Mouse (Mus musculus) midbrain, embryonic 14.5 days (tissue): ENCODE data around the gene Nr0b2. TPM values are rescaled to one million over a fixed set of nuclear protein-coding genes. Genes with fewer than 3 reads are reported as not detected.

Experiments
- ATAC-seq: fragments of 200-750 bp; cut with Nextera tagmentation; 2 replicates; pipeline ENCODE4 v1.8.0; 2017; ENCODE audit warnings: moderate number of reproducible peaks, moderate library complexity; ENCODE audit not compliant: low FRiP score, low TSS enrichment
- DNase-seq: peaks from one replicate; pipeline ENCODE4 v3.0.0-alpha.2; 2015
- H3K27ac ChIP-seq: fragments of 300-500 bp; sonication (generic); replicated peaks from 2 replicates; pipeline ENCODE4 v1.5.1; 2014; ENCODE audit warnings: mild to moderate bottlenecking, low read depth, low read length, moderate library complexity
- H3K27me3 ChIP-seq: fragments of 300-500 bp; sonication (generic); 2 replicates; pipeline ENCODE4 v1.6.1; 2014; ENCODE audit warnings: low read length, control low read depth, mixed read lengths; ENCODE audit not compliant: control insufficient read depth, insufficient read depth
- H3K36me3 ChIP-seq: fragments of 300-500 bp; sonication (generic); 2 replicates; pipeline ENCODE4 v1.6.1; 2014; ENCODE audit warnings: low read length, control low read depth; ENCODE audit not compliant: control insufficient read depth, insufficient read depth
- H3K4me1 ChIP-seq: fragments of 300-500 bp; sonication (generic); 2 replicates; pipeline ENCODE4 v1.6.1; 2014; ENCODE audit warnings: mild to moderate bottlenecking, antibody characterized with exemption, low read length, control low read depth; ENCODE audit not compliant: control insufficient read depth, insufficient read depth
- H3K4me2 ChIP-seq: fragments of 300-500 bp; sonication (generic); 2 replicates; pipeline ENCODE4 v1.6.1; 2014; ENCODE audit warnings: mild to moderate bottlenecking, low read length, moderate library complexity
- H3K4me3 ChIP-seq: fragments of 300-500 bp; sonication (generic); replicated peaks from 2 replicates; pipeline ENCODE4 v1.5.1; 2014; ENCODE audit warnings: low read depth, low read length
- H3K9ac ChIP-seq: fragments of 300-500 bp; sonication (generic); replicated peaks from 2 replicates; pipeline ENCODE4 v1.6.1; 2014; ENCODE audit warnings: mild to moderate bottlenecking, low read length, moderate library complexity
- H3K9me3 ChIP-seq: fragments of 300-500 bp; sonication (generic); 2 replicates; pipeline ENCODE4 v1.6.1; 2016; ENCODE audit warnings: low read length, control low read depth, mixed read lengths; ENCODE audit not compliant: control insufficient read depth
- WGBS: fragments of 180-500 bp; shearing (Covaris S2); extraction: QIAGEN DNeasy Blood & Tissue Kit; methylation state at CpG from one replicate; pipeline ENCODE4 v1.1.7; 2014; 5-methylcytosine and 5-hydroxymethylcytosine counted together
- polyA plus RNA-seq: library from polyadenylated mRNA; unstranded; fragments of >200 nt; fragmentation: Nextera tagmentation; extraction: Ambion mirVana; gene quantifications from 2 replicates; pipeline ENCODE4 v1.2.1, GENCODE M21; 2014

Gene Nr0b2
- polyA plus RNA-seq, 1 experiment from 2014 or later, result not detected

DNA sequence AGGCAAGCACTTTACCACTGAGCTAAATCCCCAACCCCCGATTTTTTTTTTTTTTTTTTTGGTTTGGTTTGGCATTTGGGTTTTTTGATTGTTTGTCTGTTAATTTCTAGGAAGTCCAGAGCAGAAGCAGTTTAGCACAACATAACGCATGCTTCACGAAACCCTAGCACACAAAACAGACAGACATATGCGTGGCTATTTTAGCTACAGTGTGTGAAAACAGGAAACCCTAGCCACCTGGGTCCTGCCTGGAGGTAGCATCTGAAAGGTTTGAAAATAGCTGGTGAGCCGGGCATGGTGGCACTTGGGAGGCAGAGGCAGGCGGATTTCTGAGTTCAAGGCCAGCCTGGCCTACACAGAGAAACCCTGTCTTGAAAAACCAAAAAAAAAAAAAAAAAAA, 42.9 kb downstream of the Nr0b2 start:
- no peak for ATAC-seq
- WGBS, result 87% methylated on average over 6 of the region's 6 CpGs
- H3K4me2 ChIP-seq, result no peak overlapping the region
- peaks cover 28% of the 10 kb centered on the region for H3K27me3 ChIP-seq
- H3K9ac ChIP-seq, result no peak overlapping the region
- H3K4me3 ChIP-seq, result no peak overlapping the region
- DNase-seq, result no peak
- peaks cover 5% of the 10 kb centered on the region; the same call in 1 of the 2 replicates for H3K4me1 ChIP-seq
- H3K9me3 ChIP-seq, result no peaks in the 10 kb centered on the region
- peaks cover 17% of the 10 kb centered on the region for H3K36me3 ChIP-seq
- no peak overlapping the region for H3K27ac ChIP-seq

DNA sequence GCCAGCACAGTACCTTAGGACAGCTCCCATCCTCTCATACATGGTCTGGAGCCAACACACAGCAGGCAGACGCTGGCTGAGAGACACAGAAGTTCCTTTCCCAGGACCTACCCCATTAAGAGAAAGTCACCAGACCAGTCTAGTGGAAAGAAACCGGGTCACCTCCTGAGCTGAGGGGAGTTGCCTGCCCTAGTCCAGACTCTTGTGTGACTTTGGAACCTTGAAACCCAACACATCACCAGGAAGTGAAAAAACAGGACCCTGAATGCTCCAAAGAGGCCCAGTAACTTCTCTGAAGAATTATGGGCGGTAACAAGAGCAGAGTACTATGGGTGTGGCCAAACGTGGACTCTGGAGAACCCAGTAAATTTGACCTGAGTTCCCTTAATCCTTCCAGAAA, 45.4 kb downstream of the Nr0b2 start:
- 53% methylated on average over 4 of the region's 4 CpGs for WGBS
- ATAC-seq, result no peak

DNA sequence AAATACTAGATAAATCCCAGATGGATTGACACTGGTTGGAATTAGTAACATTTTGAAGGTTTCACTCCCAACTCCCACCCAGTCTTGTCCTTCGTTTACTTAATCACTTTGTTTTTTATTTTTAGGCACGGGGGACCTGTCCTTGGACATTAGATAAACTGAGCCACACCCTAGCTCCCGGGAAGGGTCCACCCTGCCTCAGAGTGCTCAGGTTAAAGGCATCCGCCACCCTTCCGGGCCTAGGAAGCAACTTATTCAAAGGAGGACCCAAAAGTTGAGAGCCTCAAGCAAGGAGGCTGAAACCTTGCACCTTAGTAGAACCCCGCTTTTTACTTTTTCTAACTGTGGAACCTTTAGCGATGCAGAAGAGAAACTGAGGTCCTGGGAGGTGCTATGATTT, 45.9 kb downstream of the Nr0b2 start:
- Histone ChIP-seq H3K27ac (no peak overlapping the region), H3K27me3 (peaks cover 44% of the 10 kb centered on the region), H3K36me3 (peaks cover 10% of the 10 kb centered on the region), H3K4me2 (peak overlapping the region; percentile 73), H3K4me1 (peaks cover 5% of the 10 kb centered on the region; the same call in 1 of the 2 replicates), H3K9ac (no peak overlapping the region; the same call in 1 of the 2 replicates), H3K9me3 (no peaks in the 10 kb centered on the region), H3K4me3 (peak overlapping the region; percentile 38)
- DNase-seq (no peak), ATAC-seq (no peak)
- 28% methylated on average over 7 of the region's 7 CpGs for WGBS

More for the DNA sequence above, 45.4 kb downstream of the Nr0b2 start:
- Histone ChIP-seq H3K4me2 (no peak overlapping the region), H3K4me3 (no peak overlapping the region), H3K9me3 (no peaks in the 10 kb centered on the region), H3K4me1 (peaks cover 5% of the 10 kb centered on the region; the same call in 1 of the 2 replicates), H3K27ac (no peak overlapping the region), H3K27me3 (peaks cover 44% of the 10 kb centered on the region), H3K36me3 (peaks cover 6% of the 10 kb centered on the region), H3K9ac (no peak overlapping the region)
- DNase-seq, result no peak

DNA sequence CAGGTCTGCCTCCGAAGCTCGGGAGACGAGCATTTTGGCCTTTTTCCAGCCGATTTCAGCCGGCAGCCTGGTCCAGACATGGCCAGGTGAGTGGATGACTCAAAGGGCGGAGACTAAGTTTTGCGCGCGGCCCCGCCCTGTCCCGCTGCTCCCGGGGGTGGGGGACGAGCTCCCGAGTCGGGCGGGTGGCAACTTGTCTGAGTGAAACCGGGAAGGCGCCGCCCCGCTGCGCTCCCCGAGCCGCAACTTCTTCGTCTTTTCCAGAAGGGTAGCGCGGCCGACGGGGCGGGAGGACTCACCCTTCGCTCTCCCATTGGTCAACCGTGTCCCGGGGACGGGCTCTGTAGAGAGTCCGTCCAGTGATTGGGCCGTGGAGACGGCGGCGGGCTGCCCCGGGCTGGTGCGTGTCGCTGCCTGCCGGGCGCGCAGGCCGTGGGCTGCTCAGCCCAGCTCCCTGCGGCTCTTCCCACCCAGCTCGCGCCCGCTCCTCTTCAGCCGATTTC, 46.4 kb downstream of the Nr0b2 start:
- Histone ChIP-seq H3K4me2 (peak overlapping the region; percentile 73), H3K9ac (peak overlapping the region; percentile 20; the same call in 1 of the 2 replicates), H3K27ac (no peak overlapping the region), H3K9me3 (no peaks in the 10 kb centered on the region), H3K27me3 (peaks cover 44% of the 10 kb centered on the region), H3K36me3 (peaks cover 12% of the 10 kb centered on the region), H3K4me1 (peaks cover 5% of the 10 kb centered on the region; the same call in 1 of the 2 replicates), H3K4me3 (peak overlapping the region; percentile 38)
- peak; percentile 82 for DNase-seq
- ATAC-seq, result peak; percentile 78; the same call in 1 of the 2 replicates
- WGBS, result under 1% methylated on average over 48 of the region's 50 CpGs

- Histone ChIP-seq H3K9ac (no peak overlapping the region), H3K4me1 (peaks cover 5% of the 10 kb centered on the region; the same call in 1 of the 2 replicates), H3K4me2 (peak overlapping the region; percentile 73), H3K4me3 (peak overlapping the region; percentile 38), H3K36me3 (peaks cover 18% of the 10 kb centered on the region), H3K27ac (no peak overlapping the region), H3K9me3 (no peaks in the 10 kb centered on the region), H3K27me3 (peaks cover 44% of the 10 kb centered on the region)
- 17% methylated on average over 9 of the region's 9 CpGs for WGBS
- no peak for DNase-seq
- no peak for ATAC-seq
Observed at GRCm38 (mm10) chr4:133600306-133600705, 47.1 kb downstream of the Nr0b2 start.

- no peak for ATAC-seq
- 5% methylated on average over 16 of the region's 16 CpGs for WGBS
- H3K4me2 ChIP-seq, result no peak within 1 kb of the TSS
Observed at GRCm38 (mm10) chr4:133601721-133602218, 48.6 kb downstream of the Nr0b2 start, which contains the start of gene Sfn. Gene Sfn (minus strand): TSS chr4:133602168.

GRCm38 (mm10) chr4:133603056-133603455, 49.9 kb downstream of the Nr0b2 start:
- ATAC-seq (no peak), DNase-seq (no peak)
- Histone ChIP-seq H3K9me3 (no peaks in the 10 kb centered on the region), H3K27ac (no peak overlapping the region), H3K4me2 (no peak overlapping the region), H3K4me1 (peaks cover 5% of the 10 kb centered on the region; the same call in 1 of the 2 replicates), H3K9ac (no peak overlapping the region), H3K27me3 (peaks cover 40% of the 10 kb centered on the region), H3K36me3 (peaks cover 38% of the 10 kb centered on the region), H3K4me3 (no peak overlapping the region)
- 92% methylated on average over 5 of the region's 5 CpGs for WGBS

More at GRCm38 (mm10) chr4:133601721-133602218, 48.6 kb downstream of the Nr0b2 start, which contains the start of gene Sfn:
- H3K27ac ChIP-seq, result no peak within 1 kb of the TSS
- no peaks in the 10 kb centered on the region for H3K9me3 ChIP-seq
- DNase-seq, result peak; percentile 18
- no peak within 1 kb of the TSS for H3K4me3 ChIP-seq
- H3K36me3 ChIP-seq, result peaks cover 30% of the 10 kb centered on the region
- no peak within 1 kb of the TSS for H3K9ac ChIP-seq
- H3K27me3 ChIP-seq, result peaks cover 44% of the 10 kb centered on the region
- H3K4me1 ChIP-seq, result peaks cover 5% of the 10 kb centered on the region; the same call in 1 of the 2 replicates

DNA sequence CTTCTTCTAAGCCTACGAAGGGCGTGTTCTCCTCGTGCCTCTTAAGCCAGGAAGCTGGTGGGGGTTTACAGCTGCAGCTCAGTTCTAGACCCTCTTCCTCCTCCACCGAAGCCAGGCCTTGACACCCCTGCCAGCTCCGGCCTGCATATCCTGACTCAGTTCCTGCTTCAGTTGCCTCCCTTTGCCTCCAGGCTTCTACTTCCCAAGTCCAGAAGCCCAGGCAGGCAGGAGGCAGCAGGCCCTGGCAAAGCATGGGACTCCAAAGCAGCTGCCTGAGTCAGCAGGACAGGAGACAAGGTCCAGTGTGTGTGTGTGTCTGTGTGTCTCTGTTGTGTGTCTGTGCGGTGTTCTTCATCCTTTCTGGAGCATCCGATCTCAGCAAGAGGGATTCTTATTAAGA, 51.0 kb downstream of the Nr0b2 start:
- DNase-seq (no peak), ATAC-seq (no peak)
- 86% methylated on average over 7 of the region's 7 CpGs for WGBS
- no peaks in the 10 kb centered on the region for H3K9me3 ChIP-seq
- peaks cover 46% of the 10 kb centered on the region for H3K36me3 ChIP-seq
- H3K9ac ChIP-seq, result no peak overlapping the region
- no peak overlapping the region for H3K27ac ChIP-seq
- no peak overlapping the region for H3K4me2 ChIP-seq
- H3K4me1 ChIP-seq, result peaks cover 5% of the 10 kb centered on the region; the same call in 1 of the 2 replicates
- peaks cover 29% of the 10 kb centered on the region for H3K27me3 ChIP-seq
- H3K4me3 ChIP-seq, result no peak overlapping the region

- H3K9me3 ChIP-seq, result no peaks in the 10 kb centered on the region
- H3K4me3 ChIP-seq, result no peak overlapping the region
- H3K4me1 ChIP-seq, result peaks cover 2% of the 10 kb centered on the region; the same call in 1 of the 2 replicates
- no peak overlapping the region for H3K4me2 ChIP-seq
- H3K9ac ChIP-seq, result no peak overlapping the region
- peaks cover 49% of the 10 kb centered on the region for H3K36me3 ChIP-seq
- WGBS, result 78% methylated on average over 6 of the region's 6 CpGs
- H3K27ac ChIP-seq, result no peak overlapping the region
- peaks cover 22% of the 10 kb centered on the region for H3K27me3 ChIP-seq
- DNase-seq (no peak), ATAC-seq (no peak)
Observed at GRCm38 (mm10) chr4:133604856-133605255, 51.7 kb downstream of the Nr0b2 start.
